Mouse (Mus musculus): ENCODE results near the gene Thra. TPM values are rescaled to one million over a fixed set of nuclear protein-coding genes. Genes with fewer than 3 reads are reported as not detected.

The Thra gene
- polyA plus RNA-seq, 1 experiment from 2014 or later, result 27.0 TPM

DNA sequence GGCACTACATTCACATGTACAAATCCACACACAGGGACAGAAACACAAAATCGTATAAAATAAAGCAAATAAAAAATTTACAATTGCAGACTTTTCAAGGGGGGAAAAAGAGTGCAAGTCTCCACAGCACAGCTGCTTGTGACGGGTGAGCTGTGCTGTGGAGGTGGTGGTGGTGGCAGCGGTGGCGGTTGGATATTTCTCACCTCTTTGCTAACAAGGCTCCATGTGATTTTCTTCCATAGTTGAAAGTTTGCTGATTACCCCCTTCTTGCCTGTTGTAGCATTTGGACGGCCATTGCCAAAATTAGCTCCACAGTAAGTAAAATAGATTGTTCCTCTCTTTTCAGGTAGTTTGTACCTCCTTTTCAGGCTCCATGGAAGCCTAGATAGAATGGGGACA, 64.2 kb downstream of the Thra start, which contains the start of gene Casc3:
TSS of gene Casc3 (plus strand) at position 301 of the 400 bp plus-strand sequence.
- 92% methylated on average over 5 of the region's 5 CpGs for WGBS
- Histone ChIP-seq H3K4me1 (replicated peaks) (peaks cover 14% of the 10 kb centered on the region), H3K9ac (no peak within 1 kb of the TSS), H3K36me3 (peaks cover 79% of the 10 kb centered on the region), H3K27ac (ENCODE audit: poor library complexity, severe bottlenecking) (peak within 1 kb of the TSS; percentile 50; the same call in 1 of the 2 replicates), H3K27me3 (replicated peaks) (no peaks in the 10 kb centered on the region), H3K9me3 (replicated peaks) (no peaks in the 10 kb centered on the region), H3K4me3 (no peak within 1 kb of the TSS), H3K4me2 (no peak within 1 kb of the TSS)
- ATAC-seq (ENCODE audit: insufficient number of reproducible peaks, low FRiP score), result no peak

DNA sequence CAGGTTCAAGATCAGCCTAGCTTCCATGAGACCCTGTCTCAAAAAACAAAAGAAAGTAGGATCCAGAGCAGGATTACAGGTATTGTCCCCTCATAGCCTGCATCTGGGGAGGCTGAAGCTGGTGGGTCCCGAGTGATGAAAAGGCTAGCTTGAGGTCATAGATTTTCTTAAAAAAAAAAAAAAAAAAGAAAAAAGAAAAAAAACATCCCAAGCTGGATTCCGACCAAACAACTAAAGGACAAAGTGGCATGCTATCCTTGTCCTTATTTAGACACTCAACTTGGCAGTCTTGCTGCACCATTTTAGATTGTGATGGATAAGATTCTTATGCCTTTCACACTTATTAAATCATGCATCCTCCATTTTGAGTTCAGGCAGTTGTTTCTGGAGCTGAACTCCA, 68.0 kb downstream of the Thra start:
- 79% methylated on average over 2 of the region's 2 CpGs for WGBS
- H3K4me2 ChIP-seq, result peak overlapping the region; percentile 68; the same call in 1 of the 2 replicates
- no peak for ATAC-seq (ENCODE audit: insufficient number of reproducible peaks, low FRiP score)
- peaks cover 20% of the 10 kb centered on the region for H3K4me1 ChIP-seq (replicated peaks)
- no peaks in the 10 kb centered on the region for H3K9me3 ChIP-seq (replicated peaks)
- H3K27me3 ChIP-seq (replicated peaks), result no peaks in the 10 kb centered on the region
- 0 out of 2 replicates have a peak overlapping the region, but pooled peaks have one; percentile 98 for H3K4me3 ChIP-seq
- peak overlapping the region; percentile 99; the same call in 1 of the 2 replicates for H3K27ac ChIP-seq (ENCODE audit: poor library complexity, severe bottlenecking)
- peaks cover 64% of the 10 kb centered on the region for H3K36me3 ChIP-seq
- H3K9ac ChIP-seq, result no peak overlapping the region

DNA sequence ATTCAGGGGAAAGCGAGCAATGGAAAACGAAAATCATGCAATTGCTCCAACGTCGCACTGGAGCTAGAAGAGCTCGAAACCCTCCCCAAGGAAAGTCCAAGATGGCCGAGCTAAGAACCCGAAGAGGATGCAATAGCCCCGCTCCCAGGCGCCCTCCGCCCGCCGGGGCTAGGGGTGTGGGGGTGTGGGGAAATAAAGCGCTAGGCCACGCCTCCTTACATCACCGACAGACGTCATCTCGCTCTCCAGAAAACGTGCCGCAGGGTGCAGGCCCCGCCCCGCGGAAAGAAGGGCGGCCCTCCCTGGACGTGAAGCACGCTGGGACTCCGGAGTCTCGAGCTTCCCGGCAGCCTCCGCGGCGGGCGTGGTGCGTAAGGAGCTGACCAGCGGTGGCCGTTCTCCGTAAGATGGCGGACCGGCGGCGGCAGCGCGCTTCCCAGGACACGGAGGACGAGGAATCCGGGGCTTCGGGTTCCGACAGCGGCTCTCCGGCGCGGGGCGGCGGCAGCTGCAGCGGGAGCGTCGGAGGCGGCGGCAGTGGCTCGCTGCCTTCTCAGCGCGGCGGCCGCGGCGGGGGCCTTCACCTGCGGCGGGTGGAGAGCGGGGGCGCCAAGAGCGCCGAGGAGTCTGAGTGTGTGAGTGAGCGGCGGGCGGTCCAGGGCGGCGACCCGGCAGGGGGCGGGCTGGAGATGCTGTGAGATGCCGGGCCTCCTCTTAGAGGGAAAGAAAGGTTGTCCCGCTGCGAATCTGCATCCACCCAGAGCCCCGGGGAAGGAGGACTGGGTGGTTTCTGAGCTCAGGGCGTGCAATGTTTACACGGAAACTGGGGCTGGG, 69.2 kb downstream of the Thra start:
- Histone ChIP-seq H3K27me3 (replicated peaks) (no peaks in the 10 kb centered on the region), H3K4me2 (peak overlapping the region; percentile 85), H3K36me3 (peaks cover 62% of the 10 kb centered on the region), H3K9ac (peak overlapping the region; percentile 98), H3K9me3 (replicated peaks) (no peaks in the 10 kb centered on the region), H3K4me1 (replicated peaks) (peaks cover 15% of the 10 kb centered on the region), H3K27ac (ENCODE audit: poor library complexity, severe bottlenecking) (peak overlapping the region; percentile 99), H3K4me3 (peak overlapping the region; percentile 98)
- ATAC-seq (ENCODE audit: insufficient number of reproducible peaks, low FRiP score), result peak; percentile 98
- under 1% methylated on average over 84 of the region's 84 CpGs for WGBS

DNA sequence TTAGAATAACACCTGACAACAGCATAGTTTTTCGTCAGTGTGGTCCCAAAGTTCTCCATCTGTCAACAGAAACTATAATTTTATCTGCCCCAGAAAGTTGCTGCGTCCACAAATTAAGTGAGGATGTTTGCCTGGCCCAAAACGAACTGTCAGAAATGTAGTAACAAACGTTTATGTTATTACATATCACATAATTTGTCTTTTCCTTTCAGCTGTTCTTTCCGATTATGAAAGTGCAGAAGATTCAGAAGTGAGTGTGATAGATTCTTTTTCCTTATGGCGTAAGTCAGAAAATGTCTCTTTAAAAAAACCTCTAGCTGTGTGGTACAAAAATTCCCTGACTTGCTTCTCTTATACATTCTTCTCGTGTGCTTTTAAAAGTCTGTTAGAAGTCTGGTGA, 70.2 kb downstream of the Thra start:
- peaks cover 15% of the 10 kb centered on the region for H3K4me1 ChIP-seq (replicated peaks)
- peak overlapping the region; percentile 99; the same call in 1 of the 2 replicates for H3K27ac ChIP-seq (ENCODE audit: poor library complexity, severe bottlenecking)
- peak overlapping the region; percentile 98 for H3K9ac ChIP-seq
- no peaks in the 10 kb centered on the region for H3K27me3 ChIP-seq (replicated peaks)
- 66% methylated on average over 7 of the region's 7 CpGs for WGBS
- H3K4me3 ChIP-seq, result peak overlapping the region; percentile 98
- no peak for ATAC-seq (ENCODE audit: insufficient number of reproducible peaks, low FRiP score)
- H3K36me3 ChIP-seq, result peaks cover 62% of the 10 kb centered on the region
- peak overlapping the region; percentile 85 for H3K4me2 ChIP-seq
- no peaks in the 10 kb centered on the region for H3K9me3 ChIP-seq (replicated peaks)

DNA sequence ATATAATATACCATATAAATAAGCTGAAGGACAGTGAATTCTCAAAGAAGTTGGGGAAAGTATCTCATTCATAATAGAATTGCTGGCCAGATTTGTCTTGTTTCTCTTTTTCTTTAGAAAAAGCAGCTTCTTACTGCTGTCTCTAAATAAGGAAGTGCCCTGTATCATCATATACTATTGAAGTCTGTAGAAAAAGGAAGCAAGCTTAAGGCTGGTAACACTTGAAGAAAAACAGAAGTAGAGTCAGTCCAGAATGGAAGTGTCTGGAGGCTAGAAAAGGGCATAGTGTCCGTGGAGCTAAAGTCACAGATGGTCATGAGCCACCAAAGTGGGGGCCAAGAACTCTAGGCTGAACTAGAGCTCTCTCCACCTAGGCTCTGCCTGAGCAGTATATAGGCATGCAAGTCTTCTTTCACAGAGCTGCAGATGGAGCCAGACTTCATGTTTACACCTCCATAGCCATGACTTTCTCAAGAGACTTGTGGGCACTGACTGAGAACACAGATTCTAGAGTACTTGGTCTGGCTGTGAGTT, 76.3 kb downstream of the Thra start:
- Histone ChIP-seq H3K9me3 (replicated peaks) (no peaks in the 10 kb centered on the region), H3K4me2 (no peak overlapping the region), H3K36me3 (peaks cover 90% of the 10 kb centered on the region), H3K27me3 (replicated peaks) (no peaks in the 10 kb centered on the region), H3K4me1 (replicated peaks) (no peaks in the 10 kb centered on the region), H3K4me3 (no peak overlapping the region), H3K27ac (ENCODE audit: poor library complexity, severe bottlenecking) (no peak overlapping the region), H3K9ac (no peak overlapping the region)
- 93% methylated on average over 1 of the region's 1 CpGs for WGBS
- ATAC-seq (ENCODE audit: insufficient number of reproducible peaks, low FRiP score), result no peak

Other genes starting within 250 kb of the Thra start
- 0.06 and 0.26 TPM in 2 replicates for gene Ikzf3, start 194.6 kb upstream of the Thra start, polyA plus RNA-seq (2016; fragmentation: Nextera tagmentation; extraction: Ambion mirVana)
- 0.28 and 0.52 TPM in 2 replicates for gene Zpbp2, start 189.5 kb upstream of the Thra start, polyA plus RNA-seq (2016; fragmentation: Nextera tagmentation; extraction: Ambion mirVana)
- 66.9 and 71.0 TPM in 2 replicates for gene Ormdl3, start 153.3 kb upstream of the Thra start, polyA plus RNA-seq (2016; fragmentation: Nextera tagmentation; extraction: Ambion mirVana)
- gene Lrrc3c, start 142.3 kb upstream of the Thra start, polyA plus RNA-seq (2016; fragmentation: Nextera tagmentation; extraction: Ambion mirVana), result not detected in 2 replicates
- 0.18 and 0.47 TPM in 2 replicates for gene Gm12355, start 115.0 kb upstream of the Thra start, polyA plus RNA-seq (2016; fragmentation: Nextera tagmentation; extraction: Ambion mirVana)
- gene Gsdma3, start 114.3 kb upstream of the Thra start, polyA plus RNA-seq (2016; fragmentation: Nextera tagmentation; extraction: Ambion mirVana), result not detected in 2 replicates
- gene Gsdma2, start 93.9 kb upstream of the Thra start, polyA plus RNA-seq (2016; fragmentation: Nextera tagmentation; extraction: Ambion mirVana), result not detected in 2 replicates
- not detected in 2 replicates for gene Gsdma, start 76.3 kb upstream of the Thra start, polyA plus RNA-seq (2016; fragmentation: Nextera tagmentation; extraction: Ambion mirVana)
- 184 and 190 TPM in 2 replicates for gene Psmd3, start 58.1 kb upstream of the Thra start, polyA plus RNA-seq (2016; fragmentation: Nextera tagmentation; extraction: Ambion mirVana)
- not detected in 2 replicates for gene Csf3, start 39.4 kb upstream of the Thra start, polyA plus RNA-seq (2016; fragmentation: Nextera tagmentation; extraction: Ambion mirVana)
- gene Med24, start 11.2 kb upstream of the Thra start, polyA plus RNA-seq (2016; fragmentation: Nextera tagmentation; extraction: Ambion mirVana), result 45.9 and 48.1 TPM in 2 replicates
- 6.4 TPM in 2 replicates for gene Nr1d1, start 34.7 kb downstream of the Thra start, polyA plus RNA-seq (2016; fragmentation: Nextera tagmentation; extraction: Ambion mirVana)
- gene Msl1, start 54.9 kb downstream of the Thra start, polyA plus RNA-seq (2016; fragmentation: Nextera tagmentation; extraction: Ambion mirVana), result 20.3 and 21.4 TPM in 2 replicates
- 31.8 and 33.3 TPM in 2 replicates for gene Casc3, start 64.3 kb downstream of the Thra start, polyA plus RNA-seq (2016; fragmentation: Nextera tagmentation; extraction: Ambion mirVana)
- gene Rapgefl1, start 96.1 kb downstream of the Thra start, polyA plus RNA-seq (2016; fragmentation: Nextera tagmentation; extraction: Ambion mirVana), result 0.51 and 1.0 TPM in 2 replicates
- gene Wipf2, start 123.0 kb downstream of the Thra start, polyA plus RNA-seq (2016; fragmentation: Nextera tagmentation; extraction: Ambion mirVana), result 3.0 and 3.3 TPM in 2 replicates
- 27.0 and 27.7 TPM in 2 replicates for gene Cdc6, start 167.2 kb downstream of the Thra start, polyA plus RNA-seq (2016; fragmentation: Nextera tagmentation; extraction: Ambion mirVana)
- 33.8 and 35.1 TPM in 2 replicates for gene Rara, start 187.2 kb downstream of the Thra start, polyA plus RNA-seq (2016; fragmentation: Nextera tagmentation; extraction: Ambion mirVana)
- gene Gjd3, start 242.4 kb downstream of the Thra start, polyA plus RNA-seq (2016; fragmentation: Nextera tagmentation; extraction: Ambion mirVana), result 3.5 and 3.9 TPM in 2 replicates